Mouse (Mus musculus): Measurements from ENCODE around the gene Rlbp1. TPM values are rescaled to one million over a fixed set of nuclear protein-coding genes. Genes with fewer than 3 reads are reported as not detected.

Gene Rlbp1
- polyA plus RNA-seq, 1 experiment from 2014 or later: 0.10 TPM

DNA sequence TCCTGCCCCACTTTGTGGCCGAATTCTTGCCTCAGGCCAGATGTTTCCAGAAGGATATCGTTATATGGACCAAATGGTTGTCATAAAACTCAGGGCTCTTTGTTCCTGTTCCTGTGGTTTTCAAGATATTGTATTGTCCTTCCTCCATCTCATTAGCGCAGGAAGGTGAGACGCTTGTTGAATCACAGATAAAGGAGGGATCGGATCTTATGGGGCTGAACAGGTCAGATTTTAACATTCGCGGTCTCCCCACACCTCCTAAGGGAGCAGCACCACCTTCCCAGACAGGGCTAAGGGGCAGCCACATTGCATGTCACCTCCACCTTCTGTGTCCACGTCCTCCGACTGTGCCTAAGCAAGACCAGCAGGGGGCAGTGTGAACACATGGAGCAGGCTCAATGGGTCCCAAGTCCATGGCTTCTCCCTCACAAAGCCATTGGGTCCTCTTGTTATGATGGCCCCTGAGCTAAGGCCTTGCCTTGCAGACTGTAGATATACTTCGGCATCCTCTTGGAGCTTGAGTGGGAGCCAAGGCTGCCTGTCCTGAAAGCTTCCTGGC lies 15.4 kb downstream of the Rlbp1 start:
- H3K9me3 ChIP-seq (replicated peaks): no peaks in the 10 kb centered on the region
- H3K4me2 ChIP-seq: no peak overlapping the region
- H3K27me3 ChIP-seq (replicated peaks): peaks cover 5% of the 10 kb centered on the region; the same call in 1 of the 2 replicates
- 20% methylated on average over 10 of the region's 10 CpGs for WGBS (ENCODE audit: insufficient replicate concordance)
- peak; percentile 74 for ATAC-seq
- no peak overlapping the region for H3K9ac ChIP-seq
- no peak overlapping the region for H3K4me3 ChIP-seq
- no peaks in the 10 kb centered on the region for H3K4me1 ChIP-seq
- H3K27ac ChIP-seq: no peak overlapping the region
- H3K36me3 ChIP-seq: no peaks in the 10 kb centered on the region

DNA sequence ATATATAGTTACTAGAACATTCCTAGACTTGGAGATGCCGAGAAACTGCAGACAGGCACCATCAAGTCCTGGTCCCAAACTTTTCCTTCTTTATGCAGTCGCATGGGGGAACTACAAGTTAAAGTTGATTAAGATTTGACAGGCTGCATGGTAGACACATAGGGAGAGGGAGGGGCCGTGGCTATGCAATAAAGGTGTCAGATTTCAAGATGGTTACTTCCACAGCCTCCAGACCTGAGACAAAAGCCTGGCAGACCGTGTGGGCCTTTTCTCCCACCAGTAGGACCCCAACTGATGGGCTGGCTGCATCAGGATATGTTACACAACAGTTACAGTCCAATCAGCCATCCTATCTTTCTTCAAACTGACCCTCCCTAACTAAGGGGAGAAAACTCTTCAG lies 17.4 kb downstream of the Rlbp1 start:
- Histone ChIP-seq H3K27me3 (replicated peaks) (no peaks in the 10 kb centered on the region), H3K27ac (no peak overlapping the region), H3K4me3 (no peak overlapping the region), H3K36me3 (peaks cover 5% of the 10 kb centered on the region; the same call in 1 of the 2 replicates), H3K9me3 (replicated peaks) (no peaks in the 10 kb centered on the region), H3K4me1 (no peaks in the 10 kb centered on the region), H3K4me2 (no peak overlapping the region), H3K9ac (no peak overlapping the region)
- ATAC-seq: no peak
- WGBS (ENCODE audit: insufficient replicate concordance): 43% methylated on average over 4 of the region's 4 CpGs

- peaks cover 9% of the 10 kb centered on the region for H3K36me3 ChIP-seq
- no peak overlapping the region for H3K4me3 ChIP-seq
- H3K4me1 ChIP-seq: peaks cover 6% of the 10 kb centered on the region
- WGBS (ENCODE audit: insufficient replicate concordance): 36% methylated on average over 5 of the region's 5 CpGs
- no peaks in the 10 kb centered on the region for H3K27me3 ChIP-seq (replicated peaks)
- H3K27ac ChIP-seq: no peak overlapping the region
- H3K9me3 ChIP-seq (replicated peaks): no peaks in the 10 kb centered on the region
- no peak overlapping the region for H3K9ac ChIP-seq
- no peak for ATAC-seq
- H3K4me2 ChIP-seq: no peak overlapping the region
Measured at GRCm38 (mm10) chr7:79368664-79369063, 18.2 kb downstream of the Rlbp1 start.

DNA sequence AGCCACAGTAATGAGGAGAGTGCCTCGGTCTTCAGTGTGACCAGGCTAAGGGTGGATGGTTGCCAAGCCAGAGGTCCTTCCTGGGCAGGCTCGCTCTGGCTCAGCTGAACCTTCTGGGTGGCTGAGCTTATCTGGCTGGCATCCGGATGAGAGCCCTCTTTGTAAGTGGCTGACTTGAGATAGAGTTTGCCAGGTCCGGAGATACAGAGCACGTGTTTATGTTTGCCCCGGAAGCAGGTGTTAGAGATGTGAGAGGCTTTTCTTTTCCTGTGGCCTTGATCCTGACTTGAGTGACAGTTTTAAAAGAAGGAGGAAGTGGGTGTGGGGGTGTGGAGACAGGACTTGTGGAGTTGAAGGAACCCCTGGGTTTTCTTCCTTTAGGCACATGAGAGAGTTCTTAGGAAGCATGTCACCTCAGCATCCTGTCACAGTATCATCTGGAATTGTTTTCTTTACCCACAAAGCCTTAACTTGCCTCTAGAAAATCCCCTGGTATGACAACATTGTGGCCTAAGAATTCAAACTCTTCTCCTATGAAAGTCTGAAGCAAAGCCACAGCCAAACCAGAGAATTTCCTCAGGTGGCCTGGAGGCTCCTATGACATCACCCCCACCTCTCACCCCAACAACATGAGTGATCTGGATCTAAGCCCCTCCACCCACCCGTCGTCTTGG lies 23.3 kb downstream of the Rlbp1 start:
- Histone ChIP-seq H3K9ac (no peak overlapping the region), H3K27ac (peak overlapping the region; percentile 10; the same call in 1 of the 2 replicates), H3K27me3 (replicated peaks) (peaks cover 11% of the 10 kb centered on the region; the same call in 1 of the 2 replicates), H3K36me3 (peaks cover 57% of the 10 kb centered on the region), H3K9me3 (replicated peaks) (no peaks in the 10 kb centered on the region), H3K4me2 (no peak overlapping the region), H3K4me3 (no peak overlapping the region), H3K4me1 (peaks cover 40% of the 10 kb centered on the region)
- ATAC-seq: no peak
- WGBS (ENCODE audit: insufficient replicate concordance): 20% methylated on average over 8 of the region's 8 CpGs

DNA sequence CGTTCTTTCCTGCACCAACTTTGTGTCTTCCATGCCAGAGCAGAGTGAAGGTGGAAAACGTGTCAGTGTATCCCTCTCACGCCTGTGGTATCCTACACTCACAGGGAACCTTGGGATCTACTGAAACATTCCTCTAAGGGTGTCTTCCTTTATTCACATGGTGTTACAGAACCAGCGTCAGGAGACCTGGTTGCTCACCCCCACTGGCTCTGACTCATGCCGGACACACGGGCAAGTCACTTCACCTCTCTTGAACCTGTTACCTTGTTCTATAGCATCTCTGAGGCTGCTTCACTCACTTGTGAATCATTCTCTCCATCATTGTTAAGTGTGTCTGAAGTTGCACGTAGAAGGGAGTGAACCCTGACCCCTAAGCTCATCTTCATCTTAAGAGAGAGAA lies 24.0 kb downstream of the Rlbp1 start:
- Histone ChIP-seq H3K27me3 (replicated peaks) (peaks cover 11% of the 10 kb centered on the region; the same call in 1 of the 2 replicates), H3K4me2 (no peak overlapping the region), H3K27ac (0 out of 2 replicates have a peak overlapping the region, but pooled peaks have one; percentile 10), H3K9me3 (replicated peaks) (no peaks in the 10 kb centered on the region), H3K36me3 (peaks cover 64% of the 10 kb centered on the region), H3K4me1 (peaks cover 47% of the 10 kb centered on the region), H3K4me3 (no peak overlapping the region), H3K9ac (no peak overlapping the region)
- WGBS (ENCODE audit: insufficient replicate concordance): 66% methylated on average over 7 of the region's 7 CpGs
- no peak for ATAC-seq

- H3K4me1 ChIP-seq: peaks cover 51% of the 10 kb centered on the region
Measured at GRCm38 (mm10) chr7:79362208-79362607, 24.6 kb downstream of the Rlbp1 start.

GRCm38 (mm10) chr7:79360056-79360455 lies 26.8 kb downstream of the Rlbp1 start:
- H3K9ac ChIP-seq: no peak overlapping the region
- no peak overlapping the region for H3K4me2 ChIP-seq
- ATAC-seq: no peak
- H3K4me1 ChIP-seq: peaks cover 54% of the 10 kb centered on the region
- H3K9me3 ChIP-seq (replicated peaks): no peaks in the 10 kb centered on the region
- H3K36me3 ChIP-seq: peaks cover 83% of the 10 kb centered on the region
- WGBS (ENCODE audit: insufficient replicate concordance): 82% methylated on average over 11 of the region's 11 CpGs
- no peak overlapping the region for H3K4me3 ChIP-seq
- H3K27ac ChIP-seq: no peak overlapping the region
- peaks cover 11% of the 10 kb centered on the region; the same call in 1 of the 2 replicates for H3K27me3 ChIP-seq (replicated peaks)

More at GRCm38 (mm10) chr7:79362208-79362607, 24.6 kb downstream of the Rlbp1 start:
- H3K27me3 ChIP-seq (replicated peaks): peaks cover 11% of the 10 kb centered on the region; the same call in 1 of the 2 replicates
- no peaks in the 10 kb centered on the region for H3K9me3 ChIP-seq (replicated peaks)
- no peak for ATAC-seq
- H3K9ac ChIP-seq: no peak overlapping the region
- no peak overlapping the region for H3K27ac ChIP-seq
- peaks cover 69% of the 10 kb centered on the region for H3K36me3 ChIP-seq
- WGBS (ENCODE audit: insufficient replicate concordance): 70% methylated on average over 8 of the region's 8 CpGs
- H3K4me2 ChIP-seq: no peak overlapping the region
- no peak overlapping the region for H3K4me3 ChIP-seq

DNA sequence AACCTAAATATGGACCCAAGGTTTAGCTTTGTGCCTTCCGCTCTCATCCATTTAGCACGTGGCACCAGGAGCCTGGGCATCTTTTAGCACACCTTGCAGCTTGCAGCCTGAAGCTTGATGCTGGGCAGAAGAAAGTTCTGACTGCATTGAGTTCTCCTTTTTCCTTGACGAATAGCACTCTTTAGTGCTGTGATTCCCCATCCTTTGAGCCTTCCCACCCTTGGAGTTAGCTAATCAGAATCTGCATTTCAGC lies 27.7 kb downstream of the Rlbp1 start:
- Histone ChIP-seq H3K4me3 (no peak overlapping the region), H3K4me1 (peaks cover 52% of the 10 kb centered on the region), H3K27ac (0 out of 2 replicates have a peak overlapping the region, but pooled peaks have one; percentile 26), H3K9me3 (replicated peaks) (no peaks in the 10 kb centered on the region), H3K9ac (no peak overlapping the region), H3K4me2 (peak overlapping the region; percentile 48), H3K36me3 (peaks cover 89% of the 10 kb centered on the region), H3K27me3 (replicated peaks) (peaks cover 11% of the 10 kb centered on the region; the same call in 1 of the 2 replicates)
- WGBS (ENCODE audit: insufficient replicate concordance): 39% methylated on average over 3 of the region's 3 CpGs
- no peak for ATAC-seq

DNA sequence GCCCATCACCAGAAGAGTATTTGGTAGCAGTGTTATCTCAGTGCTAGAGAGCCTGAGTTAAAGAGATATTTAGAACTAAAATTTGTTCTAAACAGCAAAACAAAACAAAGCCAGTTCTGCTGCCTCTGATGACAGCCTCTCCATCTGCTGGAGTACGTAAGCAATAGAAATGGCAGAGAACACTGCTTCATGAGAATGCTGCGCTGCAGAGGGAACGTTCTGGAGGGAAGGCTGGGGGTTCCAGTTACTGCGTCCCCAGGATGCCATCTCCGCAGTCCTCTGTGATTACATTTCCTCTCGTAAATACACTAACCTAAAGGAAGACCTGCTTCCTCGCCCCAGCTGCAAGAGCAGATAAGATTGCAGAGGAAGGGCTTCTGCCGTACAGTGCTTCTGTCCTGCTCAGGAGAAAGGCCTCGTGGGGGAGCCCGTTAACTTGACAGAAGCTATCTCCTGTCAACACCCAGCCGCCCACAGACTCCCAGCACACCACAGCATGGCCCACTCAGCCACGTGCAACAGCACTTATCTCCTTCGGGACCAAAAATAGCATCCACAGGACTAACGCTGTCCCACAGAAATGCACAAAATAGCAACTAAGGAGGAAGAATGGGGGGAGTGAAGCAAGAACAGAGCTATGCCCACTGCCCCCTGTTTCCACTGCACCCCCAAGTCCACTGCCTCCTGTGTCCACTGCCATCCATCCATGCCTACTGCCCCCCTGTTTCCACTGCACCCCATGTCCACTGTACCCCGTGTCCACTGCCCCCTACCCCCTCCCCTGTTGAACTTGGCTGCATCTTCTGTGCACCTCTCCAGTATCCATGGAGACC lies 28.3 kb downstream of the Rlbp1 start:
- H3K27ac ChIP-seq: peak overlapping the region; percentile 26; the same call in 1 of the 2 replicates
- ATAC-seq: peak; percentile 90

GRCm38 (mm10) chr7:79349738-79350386 lies 37.0 kb downstream of the Rlbp1 start:
- no peaks in the 10 kb centered on the region for H3K4me1 ChIP-seq
- no peak overlapping the region for H3K4me2 ChIP-seq
- ATAC-seq: peak; percentile 31
- H3K27ac ChIP-seq: no peak overlapping the region
- no peak overlapping the region for H3K9ac ChIP-seq
- peaks cover 96% of the 10 kb centered on the region for H3K36me3 ChIP-seq
- no peaks in the 10 kb centered on the region for H3K27me3 ChIP-seq (replicated peaks)
- H3K9me3 ChIP-seq (replicated peaks): no peaks in the 10 kb centered on the region
- no peak overlapping the region for H3K4me3 ChIP-seq
- WGBS (ENCODE audit: insufficient replicate concordance): 52% methylated on average over 12 of the region's 12 CpGs

More for the DNA sequence above, 28.3 kb downstream of the Rlbp1 start:
- peak overlapping the region; percentile 48 for H3K4me2 ChIP-seq
- H3K36me3 ChIP-seq: peaks cover 91% of the 10 kb centered on the region
- WGBS (ENCODE audit: insufficient replicate concordance): 7% methylated on average over 15 of the region's 15 CpGs
- peaks cover 11% of the 10 kb centered on the region; the same call in 1 of the 2 replicates for H3K27me3 ChIP-seq (replicated peaks)
- H3K4me1 ChIP-seq: peaks cover 47% of the 10 kb centered on the region
- no peak overlapping the region for H3K4me3 ChIP-seq
- H3K9ac ChIP-seq: no peak overlapping the region
- H3K9me3 ChIP-seq (replicated peaks): no peaks in the 10 kb centered on the region

DNA sequence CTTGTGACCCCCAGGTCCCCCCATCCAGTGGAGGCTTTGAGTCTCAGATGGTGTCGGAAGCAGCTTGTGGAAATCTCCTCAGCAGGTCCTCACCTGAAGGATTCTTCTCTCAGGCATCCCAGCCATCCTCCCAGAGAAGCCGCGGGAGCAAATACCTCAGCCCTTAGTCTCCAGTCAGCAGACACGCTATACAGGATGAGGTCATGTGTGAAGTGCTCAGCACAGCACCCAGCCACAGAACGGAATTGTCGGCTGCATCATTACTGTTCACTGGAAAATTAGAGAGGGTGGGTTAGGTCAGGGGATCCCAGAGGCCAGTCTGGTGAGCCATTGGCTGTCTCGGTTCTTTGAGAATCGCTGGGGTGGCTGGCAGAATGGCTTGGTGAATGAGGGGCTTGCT lies 38.0 kb downstream of the Rlbp1 start:
- Histone ChIP-seq H3K9ac (no peak overlapping the region), H3K27me3 (replicated peaks) (no peaks in the 10 kb centered on the region), H3K4me1 (no peaks in the 10 kb centered on the region), H3K36me3 (peaks cover 92% of the 10 kb centered on the region), H3K9me3 (replicated peaks) (no peaks in the 10 kb centered on the region), H3K27ac (no peak overlapping the region), H3K4me2 (no peak overlapping the region), H3K4me3 (no peak overlapping the region)
- 90% methylated on average over 8 of the region's 8 CpGs for WGBS (ENCODE audit: insufficient replicate concordance)
- no peak for ATAC-seq

All from liver, embryonic 12.5 days (tissue).